Mouse (Mus musculus) kidney, postnatal 36 days (tissue): ENCODE measurements around the gene Igf1.
A peak's percentile ranks its signal among the peaks of the same experiment; 100 is the strongest.

Experiments
- DNase-seq, 2 experiments: peaks; one replicate each; pipeline ENCODE4 v3.0.0; 2021 to 2022; ENCODE audit warnings: mixed read lengths in 2 of 2

The Igf1 gene

GRCm38 (mm10) chr10:87858013-87858806 is at the start of gene Igf1:
Gene Igf1, plus strand, starts transcription at chr10:87858265.
- no peak for DNase-seq

- no peak for DNase-seq
These were observed 45.6 kb upstream of the Igf1 start for GRCm38 (mm10) chr10:87812157-87813072.

GRCm38 (mm10) chr10:87813073-87813590 is 44.9 kb upstream of the Igf1 start:
- DNase-seq = peak in 1 of 2 experiments; percentile 34

- DNase-seq = no peak
These were observed 41.2 kb upstream of the Igf1 start for GRCm38 (mm10) chr10:87816861-87817260.

GRCm38 (mm10) chr10:87817786-87818185 is 40.3 kb upstream of the Igf1 start:
- DNase-seq = peak in 1 of 2 experiments; percentile 6

GRCm38 (mm10) chr10:87821906-87822305 is 36.2 kb upstream of the Igf1 start:
- DNase-seq = peak in 1 of 2 experiments; percentile 10

- DNase-seq = no peak
These were observed 28.1 kb upstream of the Igf1 start for GRCm38 (mm10) chr10:87830012-87830411.

- DNase-seq = no peak
These were observed 27.4 kb upstream of the Igf1 start for GRCm38 (mm10) chr10:87830639-87831038.

- no peak for DNase-seq
These were observed 26.0 kb upstream of the Igf1 start for GRCm38 (mm10) chr10:87832101-87832500.

- DNase-seq = no peak
These were observed 18.6 kb upstream of the Igf1 start for GRCm38 (mm10) chr10:87839454-87839853.

GRCm38 (mm10) chr10:87842501-87842900 is 15.6 kb upstream of the Igf1 start:
- no peak for DNase-seq

GRCm38 (mm10) chr10:87844917-87845552 is 13.0 kb upstream of the Igf1 start:
- no peak for DNase-seq

- peak; percentile 26 to 49 for DNase-seq
These were observed 10.2 kb upstream of the Igf1 start for GRCm38 (mm10) chr10:87847882-87848281.

- no peak for DNase-seq
These were observed 9.6 kb upstream of the Igf1 start for GRCm38 (mm10) chr10:87848419-87848818.

- DNase-seq = no peak
These were observed 6.6 kb upstream of the Igf1 start for GRCm38 (mm10) chr10:87851492-87851891.

GRCm38 (mm10) chr10:87854408-87854807 is 3.7 kb upstream of the Igf1 start:
- peak; percentile 56 to 85 for DNase-seq

GRCm38 (mm10) chr10:87855423-87856122 is 2.5 kb upstream of the Igf1 start:
- no peak for DNase-seq

- no peak for DNase-seq
These were observed 680 bp upstream of the Igf1 start for GRCm38 (mm10) chr10:87857215-87857955.

GRCm38 (mm10) chr10:87858939-87859338 is 874 bp downstream of the Igf1 start:
- peak; percentile 19 to 41 for DNase-seq

GRCm38 (mm10) chr10:87859453-87859852 is 1.4 kb downstream of the Igf1 start:
- no peak for DNase-seq
